Comparison of ENCODE assay signal across 8 mouse cellular contexts in the genomic region with DNA sequence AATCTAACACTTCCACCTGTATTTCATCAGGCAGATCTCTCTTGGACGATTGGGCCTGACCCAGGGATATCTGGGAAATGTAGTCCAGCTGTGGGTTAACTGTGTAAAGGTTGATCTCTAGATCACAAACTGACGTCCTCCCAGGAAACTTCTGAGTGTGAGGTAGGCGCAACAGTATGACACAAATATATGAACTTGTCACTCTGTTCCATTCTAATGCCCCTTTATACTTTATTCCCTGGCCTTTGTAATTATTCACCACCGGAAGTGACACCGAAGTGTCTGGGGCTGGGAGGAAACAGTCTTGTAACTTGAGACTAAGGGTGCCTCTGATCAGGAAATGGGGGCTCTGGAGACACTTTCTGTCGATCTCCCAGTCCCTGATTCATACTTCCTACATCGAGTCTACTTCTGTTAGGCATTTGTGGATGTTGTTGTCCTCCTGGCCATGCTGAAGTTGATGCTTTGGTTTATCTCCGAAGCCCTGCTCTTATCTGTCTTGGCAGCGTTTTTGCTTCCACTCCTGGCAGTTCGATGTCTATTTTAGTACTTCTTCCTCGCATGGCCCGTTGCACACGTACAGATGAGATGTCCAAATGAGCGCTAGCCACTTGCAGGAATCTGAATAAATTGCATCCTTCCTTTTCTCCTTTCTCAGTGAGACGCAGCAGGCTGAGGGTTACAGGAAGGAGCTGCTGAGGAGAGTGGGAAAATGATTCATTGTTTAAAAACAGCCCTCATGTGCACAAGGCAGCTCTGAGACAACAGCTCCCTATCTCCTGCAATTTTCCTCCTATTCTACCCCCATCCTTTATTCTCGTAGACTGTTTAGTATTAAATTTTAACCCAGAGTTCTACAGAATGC.
DNase-seq lines count a peak whose midpoint lies in the region; ATAC-seq and TF ChIP-seq lines count a peak whose summit lies in the region.

No protein-coding gene starts in this region.

- H3K4me3 ChIP-seq in gastrocnemius, adult 2 months: peak overlapping the region; percentile 63
- H3K4me3 ChIP-seq in intestine, embryonic 14.5 days (ENCODE audit: low read depth, low read length): peak overlapping the region; percentile 0; the same call in 1 of the 2 replicates
- peak overlapping the region; percentile 16; the same call in 1 of the 2 replicates for H3K4me3 ChIP-seq in liver, embryonic 15.5 days (replicated peaks)
- H3K4me3 ChIP-seq in forebrain, embryonic 15.5 days: no peak overlapping the region

- H3K9ac ChIP-seq in intestine, embryonic 14.5 days (ENCODE audit: low read length): no peak overlapping the region
- no peak overlapping the region for H3K9ac ChIP-seq in liver, embryonic 15.5 days
- no peak overlapping the region for H3K9ac ChIP-seq in forebrain, embryonic 15.5 days (replicated peaks)

- H3K9me3 ChIP-seq in intestine, embryonic 14.5 days (ENCODE audit: control insufficient read depth, low read length): no peaks in the 10 kb centered on the region
- H3K9me3 ChIP-seq in liver, embryonic 15.5 days (replicated peaks): no peaks in the 10 kb centered on the region
- no peaks in the 10 kb centered on the region for H3K9me3 ChIP-seq in forebrain, embryonic 15.5 days

- WGBS in intestine, embryonic 14.5 days: 36% methylated on average over 16 of the region's 16 CpGs
- 10% methylated on average over 16 of the region's 16 CpGs for WGBS in liver, embryonic 15.5 days (ENCODE audit: insufficient replicate concordance)
- 55% methylated on average over 16 of the region's 16 CpGs for WGBS in forebrain, embryonic 15.5 days

- no peak for ATAC-seq in intestine, embryonic 14.5 days (replicated peaks; ENCODE audit: low FRiP score, low TSS enrichment, low read depth)
- ATAC-seq in liver, embryonic 15.5 days (ENCODE audit: insufficient read depth): peak; percentile 31; the same call in 1 of the 2 replicates
- no peak for ATAC-seq in forebrain, embryonic 15.5 days (replicated peaks)

- intact Hi-C loops in gastrocnemius, adult 2 months (cut with DNase I): loop anchor here (10.0 kb wide), 1 partner anchor 282 kb away; no protein-coding TSS in a partner anchor
- intact Hi-C loops in gastrocnemius, postnatal 14 days (cut with DNase I; ENCODE audit: low total_unique reads): loop anchor here (5.0 kb wide), 2 partner anchors 320 to 645 kb away; no protein-coding TSS in a partner anchor

- DNase-seq in gastrocnemius, adult 2 months: no peak
- no peak for DNase-seq in gastrocnemius, adult 8-10 months (ENCODE audit: low spot score in 2 of 2)
- peak; percentile 33 for DNase-seq in embryo, embryonic 10 days (ENCODE audit: low spot score)
- DNase-seq in intestine, embryonic 14.5 days (ENCODE audit: low spot score): no peak
- peak; percentile 36 for DNase-seq in thymus, postnatal 14 days
- DNase-seq in gastrocnemius, postnatal 14 days: no peak

- no peak for TF ChIP-seq CTCF in gastrocnemius, adult 2 months (IDR thresholded peaks at IDR 0.05)

- no peaks in the 10 kb centered on the region for H3K27me3 ChIP-seq in intestine, embryonic 14.5 days (replicated peaks; ENCODE audit: control insufficient read depth, insufficient read depth, low read length)
- no peaks in the 10 kb centered on the region for H3K27me3 ChIP-seq in liver, embryonic 15.5 days
- H3K27me3 ChIP-seq in forebrain, embryonic 15.5 days: no peaks in the 10 kb centered on the region

- H3K27ac ChIP-seq in gastrocnemius, adult 2 months: peak overlapping the region; percentile 63
- H3K27ac ChIP-seq in intestine, embryonic 14.5 days (ENCODE audit: low read depth): peak overlapping the region; percentile 12; the same call in 1 of the 2 replicates
- H3K27ac ChIP-seq in liver, embryonic 15.5 days (replicated peaks): no peak overlapping the region
- H3K27ac ChIP-seq in forebrain, embryonic 15.5 days (replicated peaks): no peak overlapping the region

- H3K4me1 ChIP-seq in intestine, embryonic 14.5 days (replicated peaks; ENCODE audit: control insufficient read depth, insufficient read depth, low read length): 0 out of 2 replicates have a peak, but pooled peaks cover 6% of the 10 kb centered on the region
- H3K4me1 ChIP-seq in liver, embryonic 15.5 days (replicated peaks): no peaks in the 10 kb centered on the region
- H3K4me1 ChIP-seq in forebrain, embryonic 15.5 days: no peaks in the 10 kb centered on the region

- no peaks in the 10 kb centered on the region for H3K36me3 ChIP-seq in intestine, embryonic 14.5 days (ENCODE audit: control insufficient read depth, insufficient read depth, low read length)
- no peaks in the 10 kb centered on the region for H3K36me3 ChIP-seq in liver, embryonic 15.5 days (replicated peaks)
- no peaks in the 10 kb centered on the region for H3K36me3 ChIP-seq in forebrain, embryonic 15.5 days

- H3K4me2 ChIP-seq in intestine, embryonic 14.5 days (ENCODE audit: low read length): peak overlapping the region; percentile 23
- H3K4me2 ChIP-seq in liver, embryonic 15.5 days: peak overlapping the region; percentile 50
- no peak overlapping the region for H3K4me2 ChIP-seq in forebrain, embryonic 15.5 days (replicated peaks)

Comparison
In these comparisons a context has a peak if more than half of its experiments do, and no peak if none do; other contexts are left out.
1. DNase-seq: peak in embryo, embryonic 10 days (single experiment) and thymus, postnatal 14 days (single experiment); none in gastrocnemius, adult 2 months (single experiment), gastrocnemius, adult 8-10 months (0 of 2), intestine, embryonic 14.5 days (single experiment) and gastrocnemius, postnatal 14 days (single experiment).
2. H3K27ac ChIP-seq: peak in gastrocnemius, adult 2 months (single experiment) and intestine, embryonic 14.5 days (single experiment); none in liver, embryonic 15.5 days (single experiment) and forebrain, embryonic 15.5 days (single experiment).